Mouse (Mus musculus) ES-E14 (cell line): ENCODE measurements at regions not wholly inside any gene's neighbourhood (a gene's known extent, or its start where the extent isn't known, plus 50 kb on each side); places are given as distances from the start of the nearest gene placed in this dataset.

Source experiments
- DNase-seq: peaks from one replicate; pipeline ENCODE4 v3.0.0-alpha.2; 2013; ENCODE audit warnings: low read depth, low spot score
- H3K27ac ChIP-seq: 2 replicates; pipeline ENCODE4 v1.5.1; 2012; ENCODE audit warnings: low read depth, mild to moderate bottlenecking, low read length, moderate library complexity, mixed read lengths; ENCODE audit not compliant: poor library complexity, insufficient read depth, severe bottlenecking
- H3K36me3 ChIP-seq: 2 replicates; pipeline ENCODE4 v1.6.1; 2012; ENCODE audit warnings: mild to moderate bottlenecking, low read length, moderate library complexity, mixed read lengths; ENCODE audit not compliant: control insufficient read depth, poor library complexity, insufficient read depth, severe bottlenecking
- H3K4me1 ChIP-seq, 2 experiments: fragments of 150-350 bp in 1 of 2; sonication (generic) in 1 of 2; 2 replicates each; pipeline ENCODE4 v1.6.1; 2012; ENCODE audit warnings: low read length in 2 of 2, mild to moderate bottlenecking in 1 of 2, mixed read lengths in 1 of 2; ENCODE audit not compliant: control insufficient read depth in 2 of 2, insufficient read depth in 2 of 2, poor library complexity in 1 of 2
- H3K4me3 ChIP-seq, 2 experiments: fragments of 150-350 bp in 1 of 2; sonication (generic) in 1 of 2; 2 replicates each; pipeline ENCODE4 v1.5.1; 2012; ENCODE audit warnings: low read length in 2 of 2, low read depth in 1 of 2, mild to moderate bottlenecking in 1 of 2, mixed read lengths in 1 of 2; ENCODE audit not compliant: insufficient read depth in 1 of 2, poor library complexity in 1 of 2, severe bottlenecking in 1 of 2
- H3K9ac ChIP-seq: 2 replicates; pipeline ENCODE4 v1.6.1; 2012; ENCODE audit warnings: low read depth, mild to moderate bottlenecking, low read length, mixed read lengths; ENCODE audit not compliant: poor library complexity, insufficient read depth, severe bottlenecking
- H3K9me3 ChIP-seq: fragments of 150-350 bp; sonication (generic); 2 replicates; pipeline ENCODE4 v1.6.1; 2012; ENCODE audit warnings: low read depth, mild to moderate bottlenecking, low read length; ENCODE audit not compliant: control insufficient read depth, insufficient read depth
- CHD2 ChIP-seq: IDR thresholded peaks from 2 replicates; pipeline ENCODE4 v1.6.1; 2014; ENCODE audit warnings: mild to moderate bottlenecking, low read depth, low read length, inconsistent platforms
- HCFC1 ChIP-seq: IDR thresholded peaks from 2 replicates; pipeline ENCODE4 v1.6.1; 2012; ENCODE audit warnings: low read length, inconsistent platforms, borderline replicate concordance; ENCODE audit not compliant: insufficient read depth
- MAFK ChIP-seq: IDR thresholded peaks from 2 replicates; pipeline ENCODE4 v1.6.1; 2014; ENCODE audit warnings: mild to moderate bottlenecking, low read depth, low read length, inconsistent platforms; ENCODE audit not compliant: insufficient read depth
- ZC3H11A ChIP-seq: IDR thresholded peaks from 2 replicates; pipeline ENCODE4 v1.6.1; 2012; ENCODE audit warnings: low read depth, mild to moderate bottlenecking, inconsistent platforms, low read length, borderline replicate concordance
- ZNF384 ChIP-seq: IDR thresholded peaks from 2 replicates; pipeline ENCODE4 v1.6.1; 2012; ENCODE audit warnings: low read depth, low read length, inconsistent platforms
- in situ Hi-C, 2 experiments: fragments of 600-800 bp; cut with MboI; formaldehyde crosslinking; loops; one replicate each; pipeline ENCODE4 v1.15.1; 2025; ENCODE audit warnings: low sequenced_read_pairs in 2 of 2, inconsistent platforms in 1 of 2; ENCODE audit not compliant: unreplicated experiment in 2 of 2

- TF ChIP-seq CHD2 (no peak), HCFC1 (no peak), ZC3H11A (no peak), ZNF384 (no peak), MAFK (no peak)
- DNase-seq: no peak
- Histone ChIP-seq H3K4me1 (peaks cover 0 to 2% of the 10 kb centered on the region in 2 experiments; a peak in 1 of 4 replicates), H3K36me3 (no peaks in the 10 kb centered on the region), H3K9ac (no peak overlapping the region), H3K9me3 (no peaks in the 10 kb centered on the region), H3K4me3 (no peak overlapping the region), H3K27ac (no peak overlapping the region)
- in situ Hi-C loops: no loop called here
These were observed 124.4 kb downstream of the Gm45692 start for GRCm38 (mm10) chr8:26243743-26244142.

GRCm38 (mm10) chr8:26244308-26244707 is 125.0 kb downstream of the Gm45692 start:
- no peaks in the 10 kb centered on the region for H3K9me3 ChIP-seq
- no peak overlapping the region for H3K4me3 ChIP-seq
- H3K4me1 ChIP-seq: peaks cover 0 to 2% of the 10 kb centered on the region in 2 experiments; a peak in 1 of 4 replicates
- in situ Hi-C loops: no loop called here
- H3K9ac ChIP-seq: no peak overlapping the region
- TF ChIP-seq ZNF384 (no peak), ZC3H11A (no peak), MAFK (no peak), HCFC1 (no peak), CHD2 (no peak)
- no peak overlapping the region for H3K27ac ChIP-seq
- H3K36me3 ChIP-seq: no peaks in the 10 kb centered on the region
- no peak for DNase-seq

- H3K4me1 ChIP-seq: no peaks in the 10 kb centered on the region
- DNase-seq: peak; percentile 47
- no peaks in the 10 kb centered on the region; the same call in 1 of the 2 replicates for H3K9me3 ChIP-seq
- no peaks in the 10 kb centered on the region for H3K36me3 ChIP-seq
- no peak overlapping the region for H3K4me3 ChIP-seq
- H3K9ac ChIP-seq: no peak overlapping the region
- no peak for TF ChIP-seq ZC3H11A
- TF ChIP-seq MAFK: no peak
- TF ChIP-seq ZNF384: no peak
- TF ChIP-seq HCFC1: no peak
- TF ChIP-seq CHD2: no peak
- in situ Hi-C loops: no loop called here
- H3K27ac ChIP-seq: no peak overlapping the region
These were observed 135.9 kb downstream of the Gm45692 start for GRCm38 (mm10) chr8:26255191-26255669.

- in situ Hi-C loops: no loop called here
- Histone ChIP-seq H3K4me1 (peaks cover 0 to 1% of the 10 kb centered on the region in 2 experiments; a peak in 1 of 4 replicates), H3K27ac (no peak overlapping the region), H3K36me3 (no peaks in the 10 kb centered on the region), H3K9me3 (no peaks in the 10 kb centered on the region; the same call in 1 of the 2 replicates), H3K9ac (no peak overlapping the region), H3K4me3 (no peak overlapping the region)
- DNase-seq: no peak
- TF ChIP-seq MAFK: no peak
- TF ChIP-seq HCFC1: no peak
- TF ChIP-seq ZNF384: no peak
- no peak for TF ChIP-seq ZC3H11A
- no peak for TF ChIP-seq CHD2
These were observed 141.0 kb downstream of the Gm45692 start for GRCm38 (mm10) chr8:26260294-26260693.

- no peak for TF ChIP-seq CHD2
- no peak for TF ChIP-seq ZNF384
- no peak for TF ChIP-seq MAFK
- no peak for TF ChIP-seq HCFC1
- TF ChIP-seq ZC3H11A: no peak
- Histone ChIP-seq H3K27ac (no peak overlapping the region), H3K36me3 (no peaks in the 10 kb centered on the region), H3K4me1 (peaks cover 0 to 1% of the 10 kb centered on the region in 2 experiments; a peak in 2 of 4 replicates), H3K4me3 (no peak overlapping the region), H3K9me3 (no peaks in the 10 kb centered on the region; the same call in 1 of the 2 replicates), H3K9ac (no peak overlapping the region)
- in situ Hi-C loops: no loop called here
- DNase-seq: no peak
These were observed 143.2 kb downstream of the Gm45692 start for GRCm38 (mm10) chr8:26262536-26262935.
